Mouse (Mus musculus): ENCODE measurements around the gene 2310034G01Rik. TPM values are rescaled to one million over a fixed set of nuclear protein-coding genes. Genes with fewer than 3 reads are reported as not detected.
A peak's percentile ranks its signal among the peaks of the same experiment; 100 is the strongest.

The 2310034G01Rik gene
- polyA plus RNA-seq, 1 experiment from 2014 or later, result 1.8 TPM

- peaks cover 22% of the 10 kb centered on the region for H3K27me3 ChIP-seq (ENCODE audit: control insufficient read depth, insufficient read depth, low read length)
- H3K36me3 ChIP-seq (ENCODE audit: control insufficient read depth, insufficient read depth, low read length), result 0 out of 2 replicates have a peak, but pooled peaks cover 2% of the 10 kb centered on the region
- 8% methylated on average over 29 of the region's 29 CpGs for WGBS
- H3K9me3 ChIP-seq (replicated peaks; ENCODE audit: control insufficient read depth, low read length), result no peaks in the 10 kb centered on the region
- peaks cover 38% of the 10 kb centered on the region for H3K4me1 ChIP-seq (ENCODE audit: control insufficient read depth, insufficient read depth, low read length)
- no peak overlapping the region for H3K9ac ChIP-seq (ENCODE audit: low read length)
- H3K27ac ChIP-seq (ENCODE audit: low read length), result no peak overlapping the region
- no peak for ATAC-seq (ENCODE audit: insufficient read depth, low FRiP score)
- peak overlapping the region; percentile 100 for H3K4me2 ChIP-seq (ENCODE audit: low read depth, low read length)
- H3K4me3 ChIP-seq (replicated peaks; ENCODE audit: low read length), result peak overlapping the region; percentile 18; the same call in 1 of the 2 replicates
These were observed 23.9 kb downstream of the 2310034G01Rik start for GRCm38 (mm10) chr19:46326019-46326755.

- H3K27ac ChIP-seq (ENCODE audit: low read length), result no peak overlapping the region
- H3K4me2 ChIP-seq (ENCODE audit: low read depth, low read length), result no peak overlapping the region
- 67% methylated on average over 5 of the region's 5 CpGs for WGBS
- H3K9ac ChIP-seq (ENCODE audit: low read length), result no peak overlapping the region
- H3K4me3 ChIP-seq (replicated peaks; ENCODE audit: low read length), result no peak overlapping the region
- peaks cover 29% of the 10 kb centered on the region for H3K27me3 ChIP-seq (ENCODE audit: control insufficient read depth, insufficient read depth, low read length)
- no peaks in the 10 kb centered on the region for H3K36me3 ChIP-seq (ENCODE audit: control insufficient read depth, insufficient read depth, low read length)
- no peak for ATAC-seq (ENCODE audit: insufficient read depth, low FRiP score)
- H3K9me3 ChIP-seq (replicated peaks; ENCODE audit: control insufficient read depth, low read length), result no peaks in the 10 kb centered on the region
- H3K4me1 ChIP-seq (ENCODE audit: control insufficient read depth, insufficient read depth, low read length), result peaks cover 39% of the 10 kb centered on the region
These were observed 25.2 kb downstream of the 2310034G01Rik start for GRCm38 (mm10) chr19:46324918-46325317.

DNA sequence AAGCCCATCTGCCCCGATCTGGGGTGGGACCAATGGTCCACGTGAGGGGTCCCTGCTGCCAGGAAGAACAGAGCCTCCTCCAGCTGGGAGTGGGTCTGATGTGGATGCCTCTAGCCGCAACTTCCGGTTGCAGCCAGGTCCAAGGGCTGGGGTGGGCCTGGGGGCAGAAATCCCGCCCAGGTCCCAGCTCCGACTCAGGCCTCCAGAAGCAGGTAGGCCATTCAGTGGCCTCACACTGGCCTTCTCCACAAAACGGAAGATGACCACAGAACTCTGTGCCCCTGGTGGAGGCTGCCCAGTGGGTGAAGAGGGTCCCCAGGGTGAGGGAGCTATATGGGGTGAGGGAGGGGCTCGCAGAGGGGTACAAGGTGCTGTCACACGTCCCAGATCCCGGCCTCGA, 25.7 kb downstream of the 2310034G01Rik start:
- H3K9ac ChIP-seq (ENCODE audit: low read length), result no peak overlapping the region
- no peaks in the 10 kb centered on the region for H3K36me3 ChIP-seq (ENCODE audit: control insufficient read depth, insufficient read depth, low read length)
- 63% methylated on average over 11 of the region's 11 CpGs for WGBS
- H3K27ac ChIP-seq (ENCODE audit: low read length), result no peak overlapping the region
- peaks cover 37% of the 10 kb centered on the region for H3K4me1 ChIP-seq (ENCODE audit: control insufficient read depth, insufficient read depth, low read length)
- no peaks in the 10 kb centered on the region for H3K9me3 ChIP-seq (replicated peaks; ENCODE audit: control insufficient read depth, low read length)
- H3K4me3 ChIP-seq (replicated peaks; ENCODE audit: low read length), result no peak overlapping the region
- peaks cover 35% of the 10 kb centered on the region for H3K27me3 ChIP-seq (ENCODE audit: control insufficient read depth, insufficient read depth, low read length)
- H3K4me2 ChIP-seq (ENCODE audit: low read depth, low read length), result no peak overlapping the region
- no peak for ATAC-seq (ENCODE audit: insufficient read depth, low FRiP score)

DNA sequence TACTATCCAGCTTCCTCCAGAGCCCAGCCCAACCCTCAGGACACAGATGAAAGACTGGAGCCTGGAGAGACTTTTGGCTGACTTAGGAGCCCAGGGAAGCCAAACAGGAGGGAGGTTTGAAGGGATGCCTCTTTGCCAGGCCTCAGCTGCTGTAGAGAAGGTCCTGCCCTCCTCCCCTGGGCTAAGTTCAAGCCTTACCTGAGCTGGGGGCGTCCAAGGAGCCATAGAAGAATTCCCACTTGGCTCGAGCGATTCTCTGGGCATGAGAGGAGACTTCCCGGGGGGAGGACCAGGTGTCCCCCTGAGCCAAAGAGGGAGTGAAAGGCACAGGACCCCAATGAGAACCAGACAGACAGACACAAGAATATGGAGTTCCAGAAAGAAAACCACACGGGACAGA, 26.4 kb downstream of the 2310034G01Rik start:
- 68% methylated on average over 5 of the region's 5 CpGs for WGBS
- peaks cover 39% of the 10 kb centered on the region for H3K27me3 ChIP-seq (ENCODE audit: control insufficient read depth, insufficient read depth, low read length)

GRCm38 (mm10) chr19:46322996-46323572, 27.0 kb downstream of the 2310034G01Rik start:
- Histone ChIP-seq H3K36me3 (ENCODE audit: control insufficient read depth, insufficient read depth, low read length) (no peaks in the 10 kb centered on the region), H3K4me3 (replicated peaks; ENCODE audit: low read length) (no peak overlapping the region), H3K4me2 (ENCODE audit: low read depth, low read length) (no peak overlapping the region), H3K9me3 (replicated peaks; ENCODE audit: control insufficient read depth, low read length) (no peaks in the 10 kb centered on the region), H3K27ac (ENCODE audit: low read length) (no peak overlapping the region), H3K27me3 (ENCODE audit: control insufficient read depth, insufficient read depth, low read length) (peaks cover 46% of the 10 kb centered on the region), H3K9ac (ENCODE audit: low read length) (no peak overlapping the region), H3K4me1 (ENCODE audit: control insufficient read depth, insufficient read depth, low read length) (peaks cover 43% of the 10 kb centered on the region)
- 70% methylated on average over 13 of the region's 13 CpGs for WGBS
- ATAC-seq (ENCODE audit: insufficient read depth, low FRiP score), result no peak

More for the DNA sequence above, 26.4 kb downstream of the 2310034G01Rik start:
- ATAC-seq (ENCODE audit: insufficient read depth, low FRiP score), result no peak
- Histone ChIP-seq H3K9me3 (replicated peaks; ENCODE audit: control insufficient read depth, low read length) (no peaks in the 10 kb centered on the region), H3K27ac (ENCODE audit: low read length) (no peak overlapping the region), H3K4me2 (ENCODE audit: low read depth, low read length) (no peak overlapping the region), H3K36me3 (ENCODE audit: control insufficient read depth, insufficient read depth, low read length) (no peaks in the 10 kb centered on the region), H3K9ac (ENCODE audit: low read length) (no peak overlapping the region), H3K4me1 (ENCODE audit: control insufficient read depth, insufficient read depth, low read length) (peaks cover 37% of the 10 kb centered on the region), H3K4me3 (replicated peaks; ENCODE audit: low read length) (no peak overlapping the region)

GRCm38 (mm10) chr19:46322144-46322995, 27.7 kb downstream of the 2310034G01Rik start:
- H3K27me3 ChIP-seq (ENCODE audit: control insufficient read depth, insufficient read depth, low read length), result peaks cover 51% of the 10 kb centered on the region

GRCm38 (mm10) chr19:46321101-46321943, 28.8 kb downstream of the 2310034G01Rik start:
- Histone ChIP-seq H3K4me2 (ENCODE audit: low read depth, low read length) (no peak overlapping the region), H3K27ac (ENCODE audit: low read length) (no peak overlapping the region; the same call in 1 of the 2 replicates), H3K36me3 (ENCODE audit: control insufficient read depth, insufficient read depth, low read length) (no peaks in the 10 kb centered on the region), H3K4me1 (ENCODE audit: control insufficient read depth, insufficient read depth, low read length) (peaks cover 34% of the 10 kb centered on the region), H3K27me3 (ENCODE audit: control insufficient read depth, insufficient read depth, low read length) (peaks cover 54% of the 10 kb centered on the region), H3K4me3 (replicated peaks; ENCODE audit: low read length) (no peak overlapping the region), H3K9ac (ENCODE audit: low read length) (no peak overlapping the region), H3K9me3 (replicated peaks; ENCODE audit: control insufficient read depth, low read length) (no peaks in the 10 kb centered on the region)
- 32% methylated on average over 6 of the region's 6 CpGs for WGBS
- peak; percentile 32; the same call in 1 of the 2 replicates for ATAC-seq (ENCODE audit: insufficient read depth, low FRiP score)

More at GRCm38 (mm10) chr19:46322144-46322995, 27.7 kb downstream of the 2310034G01Rik start:
- Histone ChIP-seq H3K4me1 (ENCODE audit: control insufficient read depth, insufficient read depth, low read length) (peaks cover 39% of the 10 kb centered on the region), H3K9me3 (replicated peaks; ENCODE audit: control insufficient read depth, low read length) (no peaks in the 10 kb centered on the region), H3K4me3 (replicated peaks; ENCODE audit: low read length) (no peak overlapping the region), H3K4me2 (ENCODE audit: low read depth, low read length) (no peak overlapping the region), H3K27ac (ENCODE audit: low read length) (peak overlapping the region; percentile 41; the same call in 1 of the 2 replicates), H3K9ac (ENCODE audit: low read length) (0 out of 2 replicates have a peak overlapping the region, but pooled peaks have one; percentile 2), H3K36me3 (ENCODE audit: control insufficient read depth, insufficient read depth, low read length) (no peaks in the 10 kb centered on the region)
- no peak for ATAC-seq (ENCODE audit: insufficient read depth, low FRiP score)
- WGBS, result 56% methylated on average over 11 of the region's 11 CpGs

- H3K9ac ChIP-seq (ENCODE audit: low read length), result no peak overlapping the region
- peaks cover 52% of the 10 kb centered on the region for H3K27me3 ChIP-seq (ENCODE audit: control insufficient read depth, insufficient read depth, low read length)
- no peak overlapping the region for H3K4me2 ChIP-seq (ENCODE audit: low read depth, low read length)
- no peak overlapping the region for H3K27ac ChIP-seq (ENCODE audit: low read length)
- ATAC-seq (ENCODE audit: insufficient read depth, low FRiP score), result no peak
- no peak overlapping the region for H3K4me3 ChIP-seq (replicated peaks; ENCODE audit: low read length)
- no peaks in the 10 kb centered on the region for H3K36me3 ChIP-seq (ENCODE audit: control insufficient read depth, insufficient read depth, low read length)
- H3K9me3 ChIP-seq (replicated peaks; ENCODE audit: control insufficient read depth, low read length), result no peaks in the 10 kb centered on the region
- peaks cover 45% of the 10 kb centered on the region for H3K4me1 ChIP-seq (ENCODE audit: control insufficient read depth, insufficient read depth, low read length)
- 82% methylated on average over 8 of the region's 8 CpGs for WGBS
These were observed 29.9 kb downstream of the 2310034G01Rik start for GRCm38 (mm10) chr19:46320076-46320785.
